Mouse (Mus musculus) embryo, embryonic 10 days (tissue): ENCODE measurements around the gene Nfam1.
A peak's percentile ranks its signal among the peaks of the same experiment; 100 is the strongest.

ENCODE experiments used
- DNase-seq: peaks from one replicate; pipeline ENCODE4 v3.0.0-alpha.2; 2015; ENCODE audit warnings: low spot score

The Nfam1 gene

DNA sequence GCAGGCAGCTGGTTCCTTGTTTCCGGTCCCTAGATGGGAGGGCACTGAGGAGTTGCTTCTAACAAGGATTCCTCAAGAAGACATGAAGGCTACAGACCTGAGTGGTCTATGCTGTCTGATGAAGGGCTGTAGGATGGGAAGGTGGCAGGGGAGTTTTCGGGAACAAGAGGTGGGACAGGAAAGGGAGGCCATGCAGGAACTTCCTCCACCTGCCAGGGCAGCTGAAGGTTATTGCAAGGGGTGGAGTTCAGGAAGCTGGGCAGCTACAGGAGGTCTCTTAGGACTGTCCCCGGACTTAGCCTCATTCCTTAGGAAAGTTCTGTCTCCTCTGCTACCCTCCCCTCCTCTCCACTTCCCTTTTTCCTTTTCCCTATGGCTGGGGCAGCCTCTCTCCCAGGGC is 5.7 kb upstream of the Nfam1 start:
- no peak for DNase-seq

DNA sequence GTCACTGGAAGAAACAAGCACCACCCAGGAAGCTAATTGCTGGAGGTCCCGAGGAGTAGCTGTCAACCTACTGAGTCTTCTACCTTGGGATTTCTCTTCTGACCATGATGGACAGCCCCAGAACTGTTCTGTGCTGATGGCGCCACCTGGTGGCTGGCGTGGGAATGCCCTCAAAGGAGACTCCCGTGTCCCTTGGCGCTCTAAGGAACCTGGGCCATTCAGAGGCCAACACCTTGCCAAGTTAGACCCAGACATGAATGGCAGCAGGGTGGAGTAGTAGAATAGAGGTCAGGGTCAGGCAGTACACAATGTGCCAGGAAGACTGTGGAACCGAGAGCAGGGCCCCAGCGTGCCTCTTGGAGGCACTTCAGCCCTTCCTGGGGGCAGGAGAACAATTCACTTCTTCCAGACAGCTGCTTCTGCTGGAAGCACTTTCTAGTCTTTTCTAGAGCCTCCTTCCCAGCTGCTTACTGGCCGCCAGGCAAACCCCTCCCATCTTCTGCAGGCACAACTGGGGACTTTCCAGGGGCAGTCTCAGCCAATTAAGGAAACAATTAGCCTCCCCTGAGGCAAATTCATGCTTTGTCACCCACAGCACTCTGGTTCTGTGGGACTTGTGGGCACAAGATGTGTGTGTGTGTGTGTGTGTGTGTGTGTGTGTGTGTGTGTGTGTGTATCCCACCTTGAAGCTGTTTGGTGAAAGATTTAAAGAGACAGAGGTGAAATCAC is 4.8 kb upstream of the Nfam1 start:
- DNase-seq, result peak; percentile 91

DNA sequence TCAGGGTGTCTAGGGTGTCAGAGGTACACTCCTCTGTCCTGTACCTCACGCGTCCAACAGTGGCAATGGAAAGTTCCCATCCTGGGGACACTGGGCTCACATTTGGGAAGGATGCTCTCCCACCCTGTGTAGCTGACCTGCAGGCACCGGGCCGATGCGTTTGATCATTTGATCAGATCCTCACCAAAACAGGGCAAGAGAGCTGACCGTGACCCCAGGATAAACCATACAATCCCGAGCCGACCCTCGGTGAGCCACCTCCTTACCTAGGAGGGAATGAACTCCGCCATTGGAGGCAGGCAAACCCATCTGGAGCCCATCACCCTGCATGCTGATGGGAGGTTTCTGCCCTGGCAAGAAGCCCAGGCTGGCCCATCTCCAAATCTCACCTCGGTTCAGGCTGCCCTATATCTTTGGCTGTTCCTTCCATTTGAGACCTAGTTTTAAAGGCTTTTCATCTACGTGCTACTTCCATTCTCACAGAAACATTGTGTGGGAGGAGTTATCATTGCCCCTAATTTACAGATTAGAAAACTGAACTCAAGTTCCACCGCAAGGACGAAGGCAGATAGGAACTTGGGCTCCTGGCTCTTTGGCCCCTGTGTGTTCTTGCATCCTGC is 3.9 kb upstream of the Nfam1 start:
- DNase-seq, result no peak

DNA sequence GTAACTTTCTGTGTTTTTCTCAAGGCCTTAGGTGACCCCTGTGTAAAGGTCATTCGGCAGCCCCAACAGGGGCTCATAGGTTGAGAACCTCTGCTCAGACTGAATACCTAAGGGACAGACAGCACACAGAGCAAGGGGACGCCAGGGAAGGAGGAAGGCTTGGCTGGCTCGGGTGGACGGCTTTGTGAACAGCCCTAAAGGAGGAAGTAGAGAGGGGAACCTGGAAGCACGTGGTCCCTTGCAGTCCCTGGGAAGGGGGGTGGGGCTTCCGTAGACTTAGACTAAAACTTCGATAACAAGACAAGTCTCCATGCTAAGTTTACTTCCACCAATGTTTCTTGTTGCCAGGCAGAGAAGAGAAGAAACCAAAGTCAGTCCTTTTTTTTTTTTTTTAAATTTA is 3.0 kb upstream of the Nfam1 start:
- DNase-seq, result no peak

DNA sequence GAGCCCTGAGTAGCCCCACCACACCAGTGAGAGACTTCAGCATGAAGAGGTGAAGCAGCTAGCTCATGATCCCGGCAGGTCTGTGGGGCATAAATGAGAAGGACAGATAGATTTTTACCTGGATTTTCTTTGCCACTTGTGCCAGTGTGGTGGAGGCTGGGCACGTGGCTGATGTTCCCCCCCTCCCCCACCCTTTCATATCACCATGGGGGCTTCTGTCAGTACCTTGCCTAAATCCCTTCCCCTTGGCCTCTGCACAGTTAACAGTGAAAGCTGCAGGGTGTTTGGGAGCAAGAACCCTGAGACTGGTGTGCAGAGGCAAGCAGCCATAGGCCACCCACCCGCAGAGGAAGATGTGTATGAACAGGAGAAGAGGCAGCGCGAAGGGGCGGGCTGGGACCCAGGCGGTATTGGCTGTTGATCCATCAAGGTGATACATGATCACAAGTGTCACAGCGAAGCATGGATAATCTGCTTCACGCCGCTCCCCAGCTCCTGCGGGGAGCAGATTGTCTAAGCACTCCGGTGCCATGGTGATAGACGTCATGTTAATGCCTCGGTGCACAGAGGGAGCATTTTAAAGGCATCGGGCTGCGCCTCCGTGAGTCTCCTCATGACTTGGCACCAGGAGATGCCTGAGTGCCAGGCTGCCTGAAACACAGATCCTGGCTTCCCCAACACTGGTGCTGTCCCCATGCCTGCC is 1.3 kb upstream of the Nfam1 start:
- DNase-seq, result peak; percentile 76

DNA sequence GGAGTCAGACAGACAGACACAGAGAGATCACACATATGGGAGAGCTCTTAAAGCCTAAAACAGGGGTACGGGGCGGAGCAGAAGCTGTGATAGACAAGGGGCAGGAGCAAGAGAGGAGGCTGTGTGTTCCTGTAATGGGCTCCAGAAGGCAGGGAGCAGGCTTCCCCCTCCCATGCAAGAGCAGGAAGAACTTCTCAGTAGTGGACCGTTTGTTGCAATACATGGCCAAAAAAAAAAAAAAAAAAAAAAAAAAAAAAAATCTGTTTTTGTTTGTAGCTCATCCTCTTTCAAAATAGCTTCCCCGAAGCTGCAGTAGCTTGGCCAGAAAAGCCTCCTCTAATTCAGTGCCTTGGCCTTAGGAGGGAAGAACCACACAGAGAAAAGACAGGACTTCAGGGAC is 2.2 kb downstream of the Nfam1 start:
- DNase-seq, result no peak

DNA sequence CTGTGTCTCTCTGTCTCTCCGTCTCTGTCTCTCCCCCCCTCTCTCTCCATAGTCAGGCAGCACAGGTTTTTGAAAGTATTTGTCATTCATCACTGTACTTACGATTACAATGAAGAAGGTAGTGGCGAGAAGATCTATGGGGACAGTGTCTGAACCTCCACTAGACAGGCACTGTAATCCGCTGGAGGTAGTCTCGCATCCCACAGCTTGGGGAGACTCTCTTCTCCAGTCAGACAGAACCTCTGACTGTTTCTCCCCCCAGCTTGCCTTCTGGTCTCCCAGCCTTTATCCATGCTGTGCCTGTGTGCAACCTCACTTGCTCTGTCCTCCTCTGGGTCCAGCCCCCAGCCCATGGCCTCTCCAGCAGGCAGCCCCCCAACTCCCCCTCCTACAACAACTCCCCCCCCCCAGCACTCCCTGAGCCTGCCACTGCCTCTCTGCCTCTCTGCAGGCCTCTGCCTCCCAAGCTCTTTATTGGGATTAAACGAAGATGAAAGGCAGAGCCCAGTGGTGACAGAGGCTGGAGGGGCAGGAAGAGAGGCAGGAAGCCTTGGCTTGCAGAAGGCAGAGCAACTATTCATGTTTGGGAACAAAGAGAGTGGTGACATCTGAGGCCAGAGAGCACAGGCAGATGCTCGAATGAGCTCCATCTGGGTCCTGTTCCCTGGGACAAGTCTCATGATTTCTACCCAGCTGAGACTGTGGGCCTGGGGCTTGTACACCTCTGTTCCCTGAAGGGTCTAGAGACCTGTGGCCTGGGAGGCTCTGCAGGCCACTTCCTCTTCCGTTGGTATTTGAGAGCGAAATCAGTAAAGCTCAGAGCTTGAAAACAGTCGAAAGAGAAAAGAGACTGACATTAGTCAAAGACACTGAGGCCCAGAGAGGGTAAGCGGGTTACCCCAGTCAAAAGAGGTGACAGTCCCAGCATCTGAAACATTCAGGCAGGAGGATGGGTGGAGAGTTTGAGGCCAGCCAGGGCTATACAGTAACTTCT is 3.1 kb downstream of the Nfam1 start:
- peak; percentile 80 for DNase-seq

DNA sequence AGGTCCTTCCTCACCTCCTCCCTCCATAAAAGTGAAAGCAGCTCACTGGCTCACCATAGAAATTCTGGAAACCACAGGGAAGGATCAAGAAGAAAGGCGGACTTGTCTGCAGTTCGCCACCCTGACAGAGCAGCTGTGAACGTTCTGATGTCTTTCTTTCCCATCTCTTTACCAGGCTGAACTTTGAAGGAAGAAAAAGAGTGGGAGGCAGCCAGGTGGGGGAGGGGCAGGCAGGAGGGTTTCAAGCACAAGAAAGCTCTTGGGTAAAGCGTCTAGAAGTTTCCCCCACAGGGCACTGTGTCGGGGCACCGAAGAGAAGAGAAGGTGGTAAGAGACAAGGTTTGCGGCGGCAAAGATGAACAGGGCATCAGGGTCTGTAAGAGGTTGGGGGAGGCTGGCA is 7.0 kb downstream of the Nfam1 start:
- DNase-seq, result no peak

DNA sequence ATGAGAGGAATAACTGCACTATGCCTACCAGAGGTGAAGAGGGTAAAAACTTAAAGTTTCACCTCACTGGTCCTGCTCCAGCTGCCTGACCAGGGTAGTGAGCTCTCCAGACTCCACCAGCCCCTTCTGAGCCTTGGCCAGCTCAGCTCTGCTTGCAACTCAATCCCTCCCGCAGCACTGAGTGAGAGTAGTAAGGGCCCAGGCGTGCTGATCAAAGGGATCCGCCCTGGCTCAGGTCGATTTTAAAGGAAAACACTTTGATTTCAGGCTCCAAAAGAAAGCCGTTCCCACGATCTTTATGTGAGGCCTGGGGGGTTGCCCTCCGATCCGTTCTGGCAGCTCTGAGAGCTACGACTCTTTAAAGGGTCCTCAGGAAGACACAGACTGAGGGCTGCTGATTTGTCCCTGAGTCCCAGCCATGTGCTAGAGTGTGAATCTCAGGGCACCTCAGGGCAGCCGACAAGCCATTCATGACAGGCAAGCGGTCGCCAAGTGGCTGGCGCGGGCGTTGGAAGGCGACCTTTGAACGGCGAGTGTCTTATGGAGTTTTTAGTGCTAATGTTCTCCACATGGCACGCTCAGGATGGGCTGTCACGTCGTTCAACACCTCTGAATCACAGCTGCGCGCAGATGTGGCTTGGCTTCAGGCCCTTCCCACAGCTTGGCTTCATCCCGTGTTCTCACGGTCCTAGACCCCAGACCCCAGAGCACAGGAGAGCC is 7.9 kb downstream of the Nfam1 start:
- peak; percentile 84 for DNase-seq

DNA sequence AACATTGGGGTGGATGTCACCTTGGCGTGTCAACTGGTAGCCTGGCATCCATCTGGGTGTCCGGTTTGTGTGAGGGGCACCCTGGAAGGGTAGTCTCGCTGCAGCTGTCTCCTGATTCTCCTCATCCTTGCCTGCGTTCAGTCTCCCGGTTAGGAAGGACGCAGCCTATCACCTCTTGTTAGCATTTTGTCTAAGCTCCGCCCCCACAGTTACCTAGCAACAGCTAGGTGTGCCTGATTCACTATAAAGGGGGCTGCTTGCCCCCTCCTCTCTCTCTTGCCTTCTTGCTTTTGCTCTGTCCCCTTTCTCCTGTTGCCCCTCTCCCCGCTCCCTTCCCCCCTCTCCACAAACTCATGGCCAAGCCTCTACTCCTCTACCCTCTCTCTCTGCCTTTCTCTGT is 10.2 kb downstream of the Nfam1 start:
- no peak for DNase-seq

DNA sequence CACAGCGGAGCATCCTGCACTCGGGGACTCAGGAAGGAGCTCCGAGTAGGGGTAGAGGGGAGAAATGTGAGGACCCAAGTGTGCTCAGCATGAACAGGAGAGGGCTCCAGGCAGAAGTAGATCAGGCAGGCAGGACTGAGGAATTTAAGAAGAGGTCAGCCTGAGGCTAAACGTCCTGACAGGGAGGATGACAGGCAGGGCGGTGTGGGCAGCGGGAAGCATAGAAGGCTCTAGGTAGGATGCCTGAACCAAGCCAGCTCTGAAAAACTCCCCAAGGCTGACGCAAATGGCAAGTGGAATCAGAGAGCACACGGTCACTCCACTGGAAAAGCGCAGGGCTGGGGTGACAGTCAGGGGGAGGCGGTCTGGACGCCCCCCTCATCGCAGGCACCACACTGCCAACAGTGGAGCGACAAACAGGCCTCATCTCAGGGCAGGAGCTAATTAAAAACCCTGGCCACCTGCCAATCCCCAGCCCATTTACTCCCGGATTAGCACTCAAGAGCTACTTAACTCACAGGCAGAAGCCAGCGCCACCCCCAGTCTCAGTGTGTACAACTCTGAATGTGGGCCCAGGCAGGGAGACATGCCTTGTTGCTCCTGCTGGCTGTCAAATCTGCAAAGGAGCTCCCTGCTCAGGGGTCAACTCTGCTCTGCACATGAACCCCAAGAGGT is 22.0 kb downstream of the Nfam1 start:
- DNase-seq, result peak; percentile 65

DNA sequence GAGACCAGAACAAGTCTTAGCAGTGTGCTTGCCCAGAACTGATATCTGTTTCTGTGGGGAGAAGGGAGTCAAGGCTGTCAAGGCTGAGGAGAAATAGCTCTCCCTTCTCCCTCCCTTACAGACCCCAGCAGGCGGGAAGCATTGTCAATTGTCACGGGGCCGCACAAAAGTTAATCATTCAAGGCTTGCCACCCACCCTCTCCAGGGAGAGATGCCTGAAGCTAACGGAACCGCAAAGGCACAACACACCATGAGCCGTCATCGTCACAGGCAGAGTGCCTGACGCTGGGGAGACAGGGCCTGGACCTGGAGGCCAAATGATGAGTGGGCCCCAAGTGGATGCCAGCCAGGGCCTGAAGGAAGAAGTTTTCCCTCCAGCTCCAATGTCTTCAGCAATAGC is 22.7 kb downstream of the Nfam1 start:
- peak; percentile 51 for DNase-seq

DNA sequence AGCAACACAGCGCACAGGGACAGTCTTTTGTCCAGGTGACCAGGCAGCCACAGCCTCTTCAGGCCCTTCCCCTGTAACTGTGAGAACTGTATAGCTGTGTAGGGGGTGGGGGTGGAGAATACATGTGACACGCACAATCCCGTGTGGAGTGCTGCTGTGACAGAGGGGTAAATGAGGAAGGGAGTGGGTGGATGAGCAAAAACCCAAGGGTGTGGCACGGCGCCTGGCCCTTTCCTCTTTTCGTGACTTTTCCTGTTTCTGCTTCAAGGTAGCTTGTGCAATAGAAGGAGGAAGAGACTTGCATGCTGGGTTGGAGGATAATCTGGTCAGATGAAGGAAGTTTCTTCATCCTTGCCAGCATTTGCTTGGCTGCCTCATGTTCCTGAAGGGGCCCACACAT is 23.6 kb downstream of the Nfam1 start:
- DNase-seq, result no peak

DNA sequence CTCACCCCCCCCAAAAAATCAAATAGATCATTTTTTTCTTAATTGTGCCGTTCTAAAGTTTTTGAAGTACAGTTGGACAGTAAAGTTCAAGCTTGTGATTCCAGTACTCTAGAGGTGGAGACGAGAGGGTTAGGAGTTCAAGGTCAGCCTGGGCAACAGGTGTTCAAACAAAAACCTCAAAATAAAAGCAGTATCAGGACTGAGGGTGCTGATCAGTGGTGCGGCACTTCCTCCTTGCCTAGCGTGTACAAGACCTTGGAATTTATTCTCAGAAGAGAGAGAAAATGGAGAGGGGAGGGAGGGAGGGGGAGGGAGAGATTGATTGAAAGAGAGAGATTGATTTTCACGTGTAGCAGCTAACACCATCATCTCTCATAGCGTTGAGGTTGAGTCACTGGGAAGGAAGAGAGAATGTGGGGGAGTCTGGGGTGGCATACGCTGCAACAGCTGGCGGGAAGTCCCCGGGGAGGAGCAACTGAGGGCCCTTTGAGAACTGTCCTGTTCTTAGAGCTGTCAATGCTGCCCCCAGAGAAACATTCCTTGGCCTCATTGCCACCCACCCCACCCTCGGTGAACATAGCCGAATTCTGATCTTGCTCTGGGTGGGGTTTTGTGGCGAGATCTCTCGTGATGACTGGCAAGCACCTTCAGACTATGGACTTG is 24.2 kb downstream of the Nfam1 start:
- no peak for DNase-seq

DNA sequence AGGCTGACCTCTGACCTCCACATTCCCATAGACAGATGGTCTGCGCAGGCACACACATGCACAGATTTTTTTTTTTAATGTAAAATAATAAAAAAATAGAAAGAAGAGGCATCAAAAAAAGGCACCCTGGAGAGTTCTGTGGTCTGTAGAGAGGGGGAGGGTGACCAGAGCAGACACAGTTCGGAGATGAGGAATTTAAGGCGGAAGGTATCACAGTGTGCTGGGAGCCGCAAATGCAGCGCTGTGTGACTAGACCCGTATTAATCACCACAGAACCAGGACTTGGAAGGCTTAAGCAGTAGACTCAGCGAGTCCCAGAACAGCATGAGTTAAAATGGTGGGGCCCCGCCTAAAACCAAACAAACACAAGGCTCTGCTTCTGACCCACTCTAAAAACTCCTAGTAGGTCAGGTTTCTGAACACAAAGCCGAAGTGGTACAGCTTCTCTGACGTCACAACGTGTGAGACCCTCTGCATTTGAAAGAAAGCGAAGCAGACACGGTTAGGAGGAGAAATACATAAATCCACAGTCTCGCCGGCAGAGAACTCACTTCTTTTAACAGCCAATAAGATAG is 25.7 kb downstream of the Nfam1 start:
- DNase-seq, result no peak

DNA sequence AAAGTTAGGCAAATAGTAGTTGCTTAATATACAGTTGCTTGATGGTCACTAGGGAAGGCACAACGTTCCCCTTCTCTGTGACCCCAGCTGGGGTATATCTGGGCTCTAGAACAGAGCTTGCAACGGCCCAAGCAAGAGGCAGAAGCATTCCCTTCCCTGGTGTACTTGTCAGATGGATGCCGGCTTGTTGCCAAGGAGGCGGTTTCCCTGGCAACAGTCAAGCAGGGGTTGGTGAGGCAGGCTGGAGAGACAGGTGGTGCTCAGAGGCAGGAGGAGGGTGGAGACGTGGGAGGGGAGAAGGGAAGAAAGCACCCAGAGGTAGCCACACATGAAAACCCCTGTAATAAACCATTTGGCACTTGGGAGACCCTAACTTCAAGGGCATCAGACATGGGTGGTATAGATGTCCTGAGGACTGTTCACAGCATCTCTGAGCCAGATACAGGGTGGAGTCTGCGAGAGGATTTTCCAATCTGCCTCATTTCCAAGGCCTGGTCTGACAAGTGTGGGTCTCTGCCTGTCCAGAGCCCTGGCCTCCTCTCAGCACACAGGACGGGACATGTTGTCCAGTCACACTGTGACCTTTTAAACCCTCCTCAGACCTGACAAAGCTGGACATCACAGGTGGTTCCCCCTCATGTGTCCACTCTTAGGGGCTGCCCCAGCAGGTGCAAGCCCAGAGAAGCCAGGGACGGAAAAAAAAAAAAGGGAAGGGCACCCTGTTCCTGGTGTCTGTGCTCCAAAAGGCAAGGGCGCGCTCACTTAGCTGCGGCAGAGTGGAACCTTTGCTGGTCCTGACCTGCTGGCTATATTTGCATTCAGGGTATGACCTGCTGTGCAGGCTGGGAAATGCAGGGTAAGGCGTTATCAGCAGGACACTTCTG is 30.2 kb downstream of the Nfam1 start:
- DNase-seq, result peak; percentile 74

DNA sequence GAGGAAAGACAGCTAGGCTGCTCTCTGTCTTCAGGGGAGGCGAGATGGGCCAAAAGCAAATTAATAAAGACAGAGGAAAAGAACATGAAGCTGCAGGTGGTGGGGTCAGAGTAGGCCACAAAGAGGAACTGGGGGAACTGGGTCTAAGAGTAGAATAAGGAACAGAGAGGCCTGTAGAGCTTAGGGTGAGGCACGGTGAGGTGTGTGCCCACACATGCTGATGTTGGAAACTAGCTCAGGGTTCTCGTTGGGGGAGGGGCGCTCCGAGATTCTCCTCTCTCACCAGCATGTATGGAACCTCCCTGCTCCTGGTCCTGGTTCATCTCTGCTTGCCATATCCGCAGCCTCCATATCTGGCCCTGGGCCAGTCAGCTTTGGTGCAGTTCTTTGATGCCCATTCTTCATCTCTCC is 34.3 kb downstream of the Nfam1 start:
- DNase-seq, result no peak

DNA sequence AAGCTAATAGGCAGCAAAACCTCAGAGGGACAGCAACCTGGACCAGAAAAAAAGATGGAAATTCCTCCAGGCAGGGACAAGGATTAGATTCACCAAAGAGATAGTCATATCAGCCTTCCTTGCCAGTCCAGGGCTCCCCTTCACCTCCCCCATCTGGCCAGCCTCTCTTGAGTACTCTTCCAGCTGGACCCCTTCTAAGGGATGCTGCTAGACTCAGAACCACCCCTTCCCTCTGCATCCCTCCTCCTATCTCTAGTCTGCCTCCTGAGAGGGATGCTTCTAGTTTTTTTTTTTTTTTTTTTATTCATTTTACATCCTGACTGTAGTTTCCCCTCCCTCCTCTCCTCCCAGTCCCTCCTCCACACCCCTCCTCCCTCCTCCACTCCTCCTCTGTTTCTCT is 36.7 kb downstream of the Nfam1 start:
- no peak for DNase-seq

DNA sequence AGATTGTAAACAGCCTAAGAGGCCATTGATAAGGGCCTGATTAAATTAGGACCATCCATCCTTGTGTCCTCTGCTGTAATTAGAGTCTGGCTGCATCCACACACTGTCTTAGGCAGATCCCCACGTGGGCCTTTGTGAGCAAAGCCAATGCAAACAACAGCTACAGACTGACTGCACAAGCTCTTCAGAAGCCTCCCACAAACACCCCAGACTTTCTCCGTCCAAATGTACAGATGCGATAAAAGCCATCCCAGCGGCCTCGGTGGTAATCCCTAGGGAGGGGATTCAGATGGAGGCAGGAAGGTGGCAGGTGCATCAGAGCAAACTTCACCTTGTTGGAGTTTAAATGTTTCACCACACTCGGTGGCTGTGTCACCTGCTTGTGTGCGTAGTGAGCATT is 37.9 kb downstream of the Nfam1 start:
- DNase-seq, result no peak
